Mouse (Mus musculus): Measurements from ENCODE around the gene Cep170. TPM values are rescaled to one million over a fixed set of nuclear protein-coding genes. Genes with fewer than 3 reads are reported as not detected.
"Not testable (repeated sequence)": the region's sequence is repeated elsewhere in the genome, so short reads cannot be mapped to it uniquely, and the experiment has no call there.

Gene Cep170
- 10 to 100 TPM; 19.1 to 28.7 TPM for total RNA-seq (2021)

DNA sequence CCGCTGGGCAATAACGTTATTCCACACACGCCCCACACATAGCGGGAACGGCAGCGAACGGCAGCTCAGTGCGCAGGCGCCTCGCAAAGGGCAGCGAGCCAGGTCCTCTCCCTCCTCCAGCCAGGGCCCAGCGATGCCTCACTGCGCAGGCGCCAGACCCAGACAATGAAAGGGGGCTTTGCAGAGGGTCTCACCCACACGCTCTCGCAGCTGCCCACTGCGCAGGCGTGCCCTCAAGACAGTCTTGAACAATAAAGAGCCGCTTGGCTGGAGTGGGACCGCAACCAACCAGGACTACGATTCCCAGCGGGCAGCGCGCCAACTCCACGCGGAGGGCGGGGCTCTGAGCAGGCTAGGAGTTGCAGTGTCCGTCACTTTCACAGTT lies at the start of gene Cep170:
TSS of gene Cep170 (minus strand) at position 32 of the 385 bp plus-strand sequence.
- peak; percentile 90 for DNase-seq (ENCODE audit: low spot score)
- intact Hi-C loops (cut with DNase I) = no loop called here

DNA sequence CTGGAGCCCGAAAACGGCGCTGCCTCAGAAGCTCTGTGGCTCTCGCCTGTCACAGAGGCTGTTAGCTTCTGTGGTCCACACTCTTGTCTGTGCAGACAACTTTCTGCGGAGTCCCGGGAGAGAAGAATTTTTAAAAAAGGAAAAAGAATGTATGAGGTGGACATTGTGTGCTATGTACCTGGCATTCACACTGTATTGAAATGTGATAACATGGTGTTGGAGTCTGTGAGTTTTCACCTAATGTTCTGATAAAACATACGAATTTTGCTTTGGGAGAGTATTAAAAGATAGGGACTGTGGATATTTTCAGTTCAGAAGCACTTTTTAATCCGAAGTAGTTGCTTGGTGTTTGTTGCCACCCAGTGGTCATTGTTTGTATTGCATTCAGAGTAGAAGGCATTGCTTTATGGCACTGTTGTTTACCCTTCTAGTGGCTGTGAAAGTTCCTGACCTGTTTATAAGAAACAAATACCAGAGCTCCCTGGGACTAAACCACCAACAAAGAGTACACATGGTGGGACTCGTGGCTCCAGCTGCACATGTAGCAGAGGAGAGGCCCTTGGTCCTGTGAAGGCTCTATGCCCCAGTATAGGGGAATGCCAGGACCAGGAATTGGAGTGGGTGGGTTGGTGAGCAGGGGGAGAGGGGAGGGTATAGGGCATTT lies 48.2 kb upstream of the Cep170 start:
- intact Hi-C loops (cut with DNase I) = loop anchor here (1.0 to 10.0 kb wide), 3 partner anchors 99 to 927 kb away; no protein-coding TSS in a partner anchor
- DNase-seq (ENCODE audit: low spot score) = no peak

DNA sequence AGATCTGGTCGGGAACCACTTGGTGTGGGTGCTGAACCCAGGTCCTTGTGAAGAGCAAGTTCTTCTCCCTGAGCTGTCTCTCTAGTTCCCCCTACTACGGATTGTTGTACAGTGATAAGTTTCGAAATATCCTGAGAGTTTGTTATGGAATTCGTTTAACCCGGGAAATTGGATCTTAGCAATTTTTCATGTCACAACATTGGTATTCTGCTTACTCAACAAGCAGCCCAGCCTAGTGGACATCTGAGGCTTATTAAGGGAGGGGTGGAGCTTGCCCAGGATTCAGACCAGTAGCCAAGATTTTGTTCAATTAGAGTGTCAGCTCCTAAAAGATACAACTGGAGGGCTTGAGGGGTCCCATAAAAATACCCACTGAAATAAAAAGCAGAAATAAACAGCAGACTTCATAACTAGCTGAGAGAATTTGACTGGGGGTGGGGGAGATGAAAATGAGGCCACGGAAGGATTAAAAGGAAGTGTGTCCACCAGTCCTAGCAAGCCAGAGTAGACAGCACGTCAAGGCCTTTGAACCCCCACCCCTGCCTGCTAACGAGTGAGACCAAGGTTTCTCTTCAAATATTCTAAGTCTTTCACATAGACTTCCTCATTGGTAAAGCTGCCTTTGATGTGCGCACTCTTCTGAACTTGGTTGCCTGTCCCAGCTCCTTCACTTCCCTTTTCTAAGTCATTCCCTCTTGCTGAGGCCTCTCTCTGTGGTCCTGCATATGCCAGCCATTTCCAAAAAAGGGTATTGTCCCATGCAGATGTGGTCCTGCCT lies 39.1 kb upstream of the Cep170 start:
- DNase-seq (ENCODE audit: low spot score) = no peak
- intact Hi-C loops (cut with DNase I) = no loop called here

DNA sequence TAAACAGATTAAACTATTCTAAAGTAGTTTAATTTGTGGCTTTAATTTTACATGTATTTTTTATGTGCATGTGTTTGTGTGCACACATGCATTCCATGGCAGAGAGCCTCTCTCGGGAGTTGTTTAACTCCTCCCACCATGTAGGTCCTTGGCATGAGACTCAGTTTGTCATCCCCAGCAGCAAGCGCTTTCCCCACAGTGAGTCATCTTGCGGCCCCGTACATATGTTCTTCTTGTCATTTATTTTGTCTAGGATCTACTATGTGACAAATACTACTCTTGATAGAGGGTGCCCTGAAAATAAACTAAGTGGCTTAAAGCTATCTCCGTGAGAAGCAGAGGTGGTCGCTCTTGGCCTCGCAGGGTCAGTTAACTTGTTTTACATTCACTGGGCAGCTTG lies 37.5 kb upstream of the Cep170 start:
- intact Hi-C loops (cut with DNase I) = no loop called here
- DNase-seq (ENCODE audit: low spot score) = no peak

DNA sequence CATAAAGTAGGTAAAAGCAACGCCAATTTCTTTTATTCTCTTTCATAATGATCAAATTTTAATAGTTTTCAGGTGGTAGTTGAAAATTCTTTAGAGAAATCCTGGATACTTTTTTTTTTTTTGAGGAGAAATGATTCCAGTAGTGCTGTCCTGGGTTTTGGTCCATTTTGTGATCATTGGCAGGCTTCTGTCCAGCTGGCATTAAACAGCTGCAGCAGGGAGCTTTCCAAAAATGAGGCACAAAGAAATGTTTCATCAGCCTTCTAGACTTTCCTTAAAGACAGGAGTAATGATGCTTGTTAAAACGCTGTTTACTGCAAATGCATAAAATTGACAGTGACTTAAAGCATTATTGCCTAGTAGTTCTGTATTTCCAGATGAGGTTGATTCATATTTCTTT lies 35.5 kb upstream of the Cep170 start:
- no peak for DNase-seq (ENCODE audit: low spot score)
- intact Hi-C loops (cut with DNase I) = no loop called here

DNA sequence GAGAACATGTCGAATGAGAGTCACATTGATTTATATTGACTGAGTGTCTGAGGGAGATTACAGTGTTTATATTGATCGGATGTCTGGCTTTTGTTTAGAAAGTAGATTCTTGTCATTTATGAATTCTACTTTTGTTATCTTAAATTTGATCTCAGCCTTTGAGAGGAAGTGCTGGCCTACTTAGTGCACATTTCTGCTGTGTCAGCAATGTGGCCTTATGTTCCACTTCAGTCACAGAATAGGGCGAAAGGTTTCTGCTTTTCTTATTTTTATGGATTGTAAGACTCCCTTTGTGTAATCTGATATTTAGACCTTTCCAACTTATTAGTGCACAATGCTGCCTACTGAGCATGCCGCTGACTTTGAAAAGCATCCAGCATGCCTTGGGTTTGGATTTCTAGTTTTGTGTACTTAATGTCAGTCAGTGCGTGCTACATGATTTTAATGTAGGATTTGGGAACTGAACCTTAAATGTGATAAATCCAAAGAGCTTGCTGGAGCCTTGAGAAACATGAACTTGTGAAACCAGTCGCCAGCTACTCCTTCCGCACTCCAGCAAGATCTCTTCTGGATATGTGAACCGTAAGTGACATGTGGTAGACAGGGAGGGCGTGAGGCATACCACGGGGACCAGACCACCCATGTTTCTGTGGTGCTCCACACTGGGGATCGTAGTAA lies 34.9 kb upstream of the Cep170 start:
- intact Hi-C loops (cut with DNase I) = no loop called here
- DNase-seq (ENCODE audit: low spot score) = no peak

DNA sequence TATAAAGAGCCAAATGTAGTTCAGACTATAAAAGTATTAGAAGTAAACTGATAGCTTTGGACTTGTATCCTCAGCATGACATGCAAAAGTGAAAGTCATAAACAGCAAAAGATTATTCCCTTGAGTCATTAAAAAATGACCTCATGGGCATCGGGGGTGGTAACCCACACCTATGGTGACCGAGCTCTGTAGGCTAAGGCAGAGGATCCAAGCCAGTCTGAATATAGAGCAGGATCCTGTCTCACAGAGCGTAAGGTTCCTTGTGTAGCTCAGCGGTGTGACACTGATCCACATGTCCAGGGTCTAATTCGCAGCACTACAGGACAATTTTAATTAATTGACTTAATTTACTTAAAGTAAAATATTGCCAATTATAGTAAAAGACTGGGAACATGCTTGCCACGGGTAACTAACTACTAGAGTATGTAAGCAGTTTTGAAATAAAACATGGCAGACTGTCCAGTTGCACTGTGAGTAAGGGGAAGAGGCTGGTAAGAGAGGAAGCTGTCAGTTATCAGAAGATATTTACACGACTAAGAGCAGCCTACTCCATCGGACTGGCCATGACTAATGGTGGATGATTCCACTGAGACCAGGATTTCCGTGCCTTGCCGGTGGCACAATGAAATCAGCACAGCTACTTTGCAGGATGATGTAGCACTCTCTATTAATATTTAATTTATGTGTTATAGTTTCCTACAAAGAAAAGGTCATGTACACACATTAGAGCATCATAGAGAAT lies 33.4 kb upstream of the Cep170 start:
- DNase-seq (ENCODE audit: low spot score) = no peak
- intact Hi-C loops (cut with DNase I) = no loop called here

DNA sequence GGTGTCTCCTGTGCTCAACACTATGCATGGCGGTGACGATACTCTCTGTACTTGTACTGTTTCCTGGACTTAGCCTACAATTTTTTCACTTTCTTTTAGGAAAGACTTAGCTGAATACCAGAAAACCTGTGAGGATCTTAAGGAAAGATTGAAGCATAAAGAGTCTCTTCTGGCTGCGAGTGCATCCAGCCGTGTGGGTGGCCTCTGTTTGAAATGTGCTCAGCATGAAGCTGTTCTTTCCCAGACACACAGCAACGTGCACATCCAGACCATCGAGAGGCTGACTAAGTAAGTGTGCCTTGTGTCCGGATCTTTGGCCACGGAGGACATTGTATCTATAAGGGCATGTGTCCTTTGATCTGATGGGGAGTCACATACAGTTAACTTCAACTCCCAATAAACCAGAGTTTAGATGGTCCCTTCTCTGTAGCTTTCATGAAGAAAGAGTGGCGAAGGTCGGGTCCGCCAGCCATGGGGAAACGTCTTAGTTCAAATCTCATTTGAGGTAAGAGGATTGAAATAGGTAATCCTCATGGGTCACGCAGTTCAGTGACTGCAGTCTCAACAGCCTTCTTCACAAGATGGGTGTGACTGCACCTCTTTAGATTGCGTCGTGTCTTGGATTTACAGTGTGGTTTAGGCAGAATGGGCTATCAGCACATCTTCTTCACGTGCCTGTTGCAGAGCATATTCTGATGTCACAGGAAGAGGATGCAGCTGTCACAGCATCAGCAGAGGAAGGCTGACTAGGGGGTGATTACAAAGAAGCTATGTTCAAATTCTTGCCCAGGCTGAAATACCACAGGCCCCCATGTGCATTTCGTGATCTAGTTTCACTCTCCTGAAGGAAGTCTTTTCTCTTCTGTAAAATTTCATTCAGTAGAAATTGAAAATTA lies 31.5 kb upstream of the Cep170 start:
- DNase-seq (ENCODE audit: low spot score) = no peak
- intact Hi-C loops (cut with DNase I) = no loop called here

DNA sequence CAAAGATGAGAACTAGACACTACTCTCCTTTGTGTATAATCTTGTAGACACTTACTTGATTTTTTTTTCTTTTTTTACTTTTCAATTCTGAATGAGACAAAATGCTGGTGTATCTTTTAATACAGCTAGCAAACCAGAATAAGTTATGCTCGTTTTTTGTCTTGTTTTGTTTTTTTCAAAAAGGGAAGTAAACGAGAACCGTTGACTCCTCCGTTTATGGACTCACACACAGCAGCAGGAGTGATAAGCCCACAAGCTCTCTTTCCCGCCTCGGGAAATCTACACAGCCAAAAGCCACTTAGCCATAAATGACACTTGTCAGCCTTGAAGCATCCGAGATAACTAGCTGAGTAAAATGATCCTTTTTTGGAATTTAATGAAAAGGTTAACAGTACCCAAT lies 22.7 kb upstream of the Cep170 start:
- intact Hi-C loops (cut with DNase I); DNase-seq (ENCODE audit: low spot score): not testable (repeated sequence)

DNA sequence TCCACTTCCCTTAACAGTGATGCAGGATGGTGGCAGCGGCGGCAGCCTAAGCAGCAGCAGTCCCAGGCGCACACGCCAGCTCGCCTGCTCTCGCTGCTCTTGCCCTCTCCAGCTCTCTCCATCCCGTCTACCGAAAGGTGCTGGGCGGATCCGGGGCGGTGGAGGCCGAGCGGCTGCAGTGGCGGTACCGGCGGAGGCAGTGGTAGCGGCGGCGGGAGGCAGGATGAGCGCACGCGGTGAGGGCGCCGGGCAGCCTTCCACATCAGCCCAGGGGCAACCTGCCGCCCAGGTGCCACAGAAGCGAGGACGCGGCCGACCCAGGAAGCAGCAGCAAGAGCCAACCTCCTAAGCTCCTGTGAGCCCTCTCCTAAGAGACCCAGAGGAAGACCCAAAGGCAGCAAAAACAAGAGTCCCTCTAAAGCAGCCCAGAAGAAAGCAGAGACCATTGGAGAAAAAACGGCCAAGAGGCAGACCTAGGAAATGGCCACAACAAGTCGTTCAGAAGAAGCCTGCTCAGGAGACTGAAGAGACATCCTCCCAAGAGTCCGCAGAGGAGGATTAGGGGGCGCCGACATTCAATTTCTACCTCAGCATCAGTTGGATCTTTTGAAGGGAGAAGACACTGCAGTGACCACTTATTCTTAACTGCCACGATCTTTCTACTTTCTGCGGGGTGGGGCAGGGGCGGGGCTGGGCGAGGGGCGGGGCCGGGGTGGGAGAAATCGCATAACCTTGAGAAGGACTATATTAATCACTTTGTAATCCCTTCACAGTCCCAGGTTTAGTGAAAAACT lies 21.8 kb upstream of the Cep170 start:
- intact Hi-C loops (cut with DNase I) = no loop called here
- DNase-seq (ENCODE audit: low spot score) = no peak

DNA sequence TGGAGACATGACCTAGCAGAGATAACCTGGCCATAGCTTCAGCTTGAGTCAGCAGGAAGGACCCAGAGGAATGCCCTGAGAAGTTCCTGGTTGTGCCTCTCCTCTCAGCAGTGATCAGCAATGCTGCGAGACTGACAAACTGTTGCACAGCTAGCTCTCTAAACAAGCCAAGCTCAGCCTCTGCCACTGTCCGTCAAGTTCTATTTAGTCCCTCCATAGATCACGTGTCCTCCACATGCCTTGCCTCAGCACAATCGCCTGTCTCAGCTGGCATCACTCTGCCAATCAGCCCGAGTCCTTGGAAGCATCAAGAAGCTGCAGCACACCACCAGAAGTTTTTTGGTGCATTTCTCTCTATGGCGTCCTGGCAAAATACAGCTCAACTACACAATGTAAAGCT lies 21.0 kb upstream of the Cep170 start:
- DNase-seq (ENCODE audit: low spot score) = no peak
- intact Hi-C loops (cut with DNase I) = no loop called here

DNA sequence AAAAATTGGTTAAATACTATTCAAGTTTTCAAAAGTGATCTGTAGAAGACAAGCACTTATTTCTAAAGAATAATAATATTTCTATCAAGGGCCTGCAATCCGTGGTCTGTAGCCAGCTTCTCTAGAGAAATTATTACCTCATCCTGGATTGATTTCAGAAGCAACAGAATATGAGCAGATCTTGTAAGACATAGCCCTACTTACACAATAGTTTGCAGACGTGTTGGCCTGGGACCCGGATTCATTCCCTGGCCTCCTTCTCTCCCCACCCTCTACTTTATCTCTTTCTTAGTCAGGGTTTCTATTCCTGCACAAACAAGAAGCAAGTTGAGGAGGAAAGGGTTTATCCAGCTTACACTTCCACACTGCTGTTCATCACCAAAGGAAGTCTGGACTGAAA lies 20.1 kb upstream of the Cep170 start:
- DNase-seq (ENCODE audit: low spot score) = no peak

DNA sequence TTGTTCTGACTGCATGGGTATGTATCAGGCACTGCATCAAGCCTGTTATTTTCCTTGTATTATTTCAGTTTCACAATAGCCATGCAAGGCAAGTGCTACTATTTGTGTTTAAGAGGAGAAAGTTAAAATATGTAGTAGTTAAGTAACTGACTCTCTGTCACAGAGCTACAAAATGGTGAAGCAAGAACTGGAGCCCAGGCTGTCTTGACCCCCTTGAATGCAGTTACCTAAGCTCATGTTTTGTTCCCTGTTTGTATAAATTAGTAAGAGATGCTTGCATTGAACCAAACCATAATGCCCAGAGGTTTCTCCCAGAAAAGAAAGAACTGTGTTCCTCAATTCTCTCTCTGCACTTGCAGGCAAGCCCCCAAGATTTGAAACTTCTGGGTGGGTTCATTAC lies 19.4 kb upstream of the Cep170 start:
- intact Hi-C loops (cut with DNase I) = no loop called here
- DNase-seq (ENCODE audit: low spot score) = no peak

More for the DNA sequence above, 20.1 kb upstream of the Cep170 start:
- intact Hi-C loops (cut with DNase I) = no loop called here

DNA sequence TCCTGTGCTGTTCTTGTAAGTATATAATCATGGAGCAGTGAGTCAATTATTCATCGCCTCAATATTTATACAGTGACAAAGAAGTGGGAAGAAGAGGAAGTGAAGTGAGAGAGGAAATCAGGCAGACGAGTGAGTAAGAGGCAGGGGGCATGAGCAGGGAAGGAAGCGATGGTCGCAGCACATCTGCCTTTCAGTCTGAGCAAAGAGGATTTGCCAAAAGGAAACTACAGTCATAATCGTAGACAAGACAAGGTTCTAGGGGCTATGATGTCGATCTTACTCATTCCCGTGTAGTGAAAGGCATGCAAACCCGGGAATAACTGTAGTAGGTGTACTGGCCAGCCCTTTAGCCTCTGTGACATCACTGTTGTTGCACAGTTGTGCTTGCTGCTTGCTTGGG lies 18.7 kb upstream of the Cep170 start:
- intact Hi-C loops (cut with DNase I) = no loop called here
- no peak for DNase-seq (ENCODE audit: low spot score)

DNA sequence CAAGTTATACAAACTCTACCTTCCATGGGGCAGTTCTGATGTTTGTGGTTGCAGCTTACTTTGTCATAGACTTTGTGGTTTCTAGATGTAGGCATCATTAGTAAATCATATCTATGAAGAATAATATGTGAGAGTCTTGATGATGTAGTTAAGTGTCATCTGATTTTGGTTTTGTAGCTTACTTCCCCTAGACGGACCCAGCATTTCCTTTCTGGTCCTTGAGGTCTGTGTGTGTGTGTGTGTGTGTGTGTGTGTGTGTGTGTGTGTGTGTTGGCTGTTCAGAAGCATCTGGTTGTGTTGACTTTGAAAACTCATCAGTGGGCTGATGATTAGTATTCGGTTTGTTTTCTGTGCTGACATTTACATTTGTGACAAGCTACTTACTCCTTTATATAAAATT lies 18.2 kb upstream of the Cep170 start:
- DNase-seq (ENCODE audit: low spot score) = no peak
- intact Hi-C loops (cut with DNase I) = no loop called here

DNA sequence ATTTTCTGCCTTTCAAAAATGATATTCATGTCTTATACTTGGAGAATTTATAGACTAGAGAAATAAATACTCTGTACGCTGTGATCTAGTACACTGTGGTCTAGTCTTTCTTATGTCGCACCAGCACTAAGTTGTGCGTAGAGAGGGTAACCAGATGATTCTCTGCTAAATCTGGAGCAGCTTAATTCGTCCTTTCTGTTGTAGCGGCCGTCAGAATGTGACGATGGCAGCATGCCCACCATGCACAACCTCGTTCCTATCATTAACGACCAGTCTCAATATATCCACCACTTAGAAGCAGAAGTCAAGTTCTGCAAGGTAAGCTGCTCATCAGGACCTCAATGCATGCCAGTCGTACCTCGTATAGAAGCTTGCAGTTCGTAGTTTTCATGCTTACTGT lies 14.8 kb upstream of the Cep170 start:
- intact Hi-C loops (cut with DNase I) = no loop called here
- DNase-seq (ENCODE audit: low spot score) = no peak

DNA sequence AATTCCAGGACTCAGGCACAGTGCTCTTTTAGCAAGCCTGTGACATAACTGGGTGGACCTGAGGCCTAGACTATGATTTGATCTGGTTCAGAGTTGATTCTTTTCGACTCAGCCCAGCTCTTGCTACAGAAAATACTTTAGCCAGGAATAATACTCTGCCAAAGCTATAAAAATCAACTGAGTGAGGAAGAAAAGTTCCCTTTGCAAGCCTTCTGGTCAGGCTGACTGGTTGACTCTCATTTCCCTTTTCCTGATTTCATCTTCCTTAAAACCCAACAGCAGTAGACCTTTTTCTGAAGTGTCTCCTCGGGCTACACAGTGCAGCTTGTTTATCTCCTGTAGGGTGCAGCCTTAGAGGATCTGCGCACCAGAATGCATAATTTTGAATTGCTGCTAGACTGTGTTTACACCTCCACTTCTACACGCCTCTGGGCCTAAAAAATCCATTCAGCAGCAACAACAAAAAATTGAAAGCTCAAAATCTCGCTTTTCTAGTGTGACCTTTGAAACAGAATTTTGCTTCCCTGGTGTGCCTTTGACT lies 14.1 kb upstream of the Cep170 start:
- intact Hi-C loops (cut with DNase I) = no loop called here
- DNase-seq (ENCODE audit: low spot score) = no peak

DNA sequence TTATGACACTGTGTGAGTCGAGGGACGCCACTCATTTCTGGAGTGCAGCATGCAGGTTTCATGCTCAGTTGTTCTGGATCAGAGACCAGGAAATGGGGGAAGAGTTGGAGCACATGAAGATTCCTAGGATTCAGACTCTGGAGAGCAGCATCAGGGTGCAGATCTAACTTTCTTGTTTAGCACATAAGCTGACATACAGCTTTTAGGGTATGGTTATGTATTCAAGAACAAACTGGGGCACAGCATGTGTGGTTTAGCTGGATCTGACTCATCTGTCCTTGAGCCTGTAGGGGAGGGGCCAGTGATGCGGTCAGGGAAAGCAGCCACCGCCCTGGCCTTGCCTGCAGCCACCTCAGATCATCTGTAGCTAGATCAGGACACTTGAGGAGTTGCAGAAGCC lies 13.5 kb upstream of the Cep170 start:
- no peak for DNase-seq (ENCODE audit: low spot score)
- intact Hi-C loops (cut with DNase I) = no loop called here

Data from heart, postnatal 25 days (tissue).